Mouse (Mus musculus) forebrain, embryonic 14.5 days (tissue): Measurements from ENCODE around the gene Lamb2. TPM values are rescaled to one million over a fixed set of nuclear protein-coding genes. Genes with fewer than 3 reads are reported as not detected.

Experiments used
- ATAC-seq: fragments of 200-750 bp; cut with Nextera tagmentation; 2 replicates; pipeline ENCODE4 v1.8.0; 2017; ENCODE audit warnings: mild to moderate bottlenecking, moderate library complexity
- DNase-seq: peaks from one replicate; pipeline ENCODE4 v3.0.0-alpha.2; 2015; ENCODE audit warnings: low spot score
- H3K27ac ChIP-seq: fragments of 300-500 bp; sonication (generic); 2 replicates; pipeline ENCODE4 v1.5.1; 2014; ENCODE audit warnings: low read depth, mild to moderate bottlenecking, control low read depth, low read length, moderate library complexity
- H3K27me3 ChIP-seq: fragments of 300-500 bp; sonication (generic); replicated peaks from 2 replicates; pipeline ENCODE4 v1.6.1; 2014; ENCODE audit warnings: low read length, control low read depth, mixed read lengths; ENCODE audit not compliant: control insufficient read depth, insufficient read depth
- H3K36me3 ChIP-seq: fragments of 300-500 bp; sonication (generic); 2 replicates; pipeline ENCODE4 v1.6.1; 2014; ENCODE audit warnings: low read length, control low read depth; ENCODE audit not compliant: control insufficient read depth, insufficient read depth
- H3K4me1 ChIP-seq: fragments of 300-500 bp; sonication (generic); 2 replicates; pipeline ENCODE4 v1.6.1; 2014; ENCODE audit warnings: antibody characterized with exemption, low read length, control low read depth; ENCODE audit not compliant: control insufficient read depth, insufficient read depth
- H3K4me2 ChIP-seq: fragments of 300-500 bp; sonication (generic); 2 replicates; pipeline ENCODE4 v1.6.1; 2014; ENCODE audit warnings: mild to moderate bottlenecking, control low read depth, low read length
- H3K4me3 ChIP-seq: fragments of 300-500 bp; sonication (generic); 2 replicates; pipeline ENCODE4 v1.5.1; 2014; ENCODE audit warnings: low read depth, low read length, control low read depth
- H3K9ac ChIP-seq: fragments of 300-500 bp; sonication (generic); 2 replicates; pipeline ENCODE4 v1.6.1; 2014; ENCODE audit warnings: mild to moderate bottlenecking, low read length, control low read depth, moderate library complexity
- H3K9me3 ChIP-seq: fragments of 300-500 bp; sonication (generic); replicated peaks from 2 replicates; pipeline ENCODE4 v1.6.1; 2016; ENCODE audit warnings: low read length, control low read depth, mixed read lengths; ENCODE audit not compliant: control insufficient read depth
- WGBS: fragments of 180-500 bp; shearing (Covaris S2); extraction: QIAGEN DNeasy Blood & Tissue Kit; methylation state at CpG from one replicate; pipeline ENCODE4 v1.1.7; 2014; 5-methylcytosine and 5-hydroxymethylcytosine counted together
- polyA plus RNA-seq: library from polyadenylated mRNA; unstranded; fragments of >200 nt; fragmentation: Nextera tagmentation; extraction: Ambion mirVana; gene quantifications from 2 replicates; pipeline ENCODE4 v1.2.1, GENCODE M21; 2014

The Lamb2 gene
- 12.0 and 17.2 TPM in 2 replicates for polyA plus RNA-seq

- H3K27ac ChIP-seq = peak within 1 kb of the TSS; percentile 50; the same call in 1 of the 2 replicates
- DNase-seq = peak; percentile 82
- H3K9ac ChIP-seq = peak within 1 kb of the TSS; percentile 59
- no peaks in the 10 kb centered on the region for H3K9me3 ChIP-seq
- H3K4me2 ChIP-seq = peak within 1 kb of the TSS; percentile 55
- H3K4me1 ChIP-seq = peaks cover 6% of the 10 kb centered on the region
- no peaks in the 10 kb centered on the region for H3K27me3 ChIP-seq
- peaks cover 6% of the 10 kb centered on the region; the same call in 1 of the 2 replicates for H3K36me3 ChIP-seq
- peak within 1 kb of the TSS; percentile 35 for H3K4me3 ChIP-seq
- WGBS = 6% methylated on average over 10 of the region's 10 CpGs
- ATAC-seq = peak; percentile 53
These were observed at the start of gene Lamb2 for GRCm38 (mm10) chr9:108479721-108480351. Gene Lamb2, plus strand, starts transcription at chr9:108479736.

- 61% methylated on average over 32 of the region's 32 CpGs for WGBS
- Histone ChIP-seq H3K27ac (no peak overlapping the region), H3K9me3 (no peaks in the 10 kb centered on the region), H3K9ac (peak overlapping the region; percentile 21; the same call in 1 of the 2 replicates), H3K27me3 (no peaks in the 10 kb centered on the region), H3K4me1 (no peaks in the 10 kb centered on the region), H3K4me3 (0 out of 2 replicates have a peak overlapping the region, but pooled peaks have one; percentile 9), H3K4me2 (peak overlapping the region; percentile 38; the same call in 1 of the 2 replicates), H3K36me3 (no peaks in the 10 kb centered on the region)
- DNase-seq (peak; percentile 58), ATAC-seq (peak; percentile 44; the same call in 1 of the 2 replicates)
These were observed 48.0 kb upstream of the Lamb2 start for GRCm38 (mm10) chr9:108431431-108432067.

GRCm38 (mm10) chr9:108436182-108436581 lies 43.4 kb upstream of the Lamb2 start, which contains the start of gene BC048562:
Gene BC048562, plus strand, starts transcription at chr9:108436482.
- no peak within 1 kb of the TSS for H3K9ac ChIP-seq
- WGBS = 58% methylated on average over 3 of the region's 3 CpGs
- no peak for DNase-seq
- H3K27me3 ChIP-seq = no peaks in the 10 kb centered on the region
- H3K4me2 ChIP-seq = no peak within 1 kb of the TSS
- no peaks in the 10 kb centered on the region for H3K9me3 ChIP-seq
- H3K36me3 ChIP-seq = no peaks in the 10 kb centered on the region
- H3K4me1 ChIP-seq = no peaks in the 10 kb centered on the region
- H3K4me3 ChIP-seq = no peak within 1 kb of the TSS
- H3K27ac ChIP-seq = no peak within 1 kb of the TSS
- ATAC-seq = no peak

- no peak overlapping the region for H3K4me2 ChIP-seq
- no peaks in the 10 kb centered on the region for H3K36me3 ChIP-seq
- 80% methylated on average over 6 of the region's 6 CpGs for WGBS
- no peak overlapping the region for H3K4me3 ChIP-seq
- no peak overlapping the region for H3K9ac ChIP-seq
- no peaks in the 10 kb centered on the region for H3K27me3 ChIP-seq
- H3K4me1 ChIP-seq = no peaks in the 10 kb centered on the region
- H3K9me3 ChIP-seq = no peaks in the 10 kb centered on the region
- ATAC-seq (no peak), DNase-seq (peak; percentile 60)
- H3K27ac ChIP-seq = no peak overlapping the region
These were observed 40.4 kb upstream of the Lamb2 start for GRCm38 (mm10) chr9:108439176-108439575.

GRCm38 (mm10) chr9:108440485-108440884 lies 39.1 kb upstream of the Lamb2 start:
- WGBS = 79% methylated on average over 5 of the region's 5 CpGs
- no peak overlapping the region for H3K27ac ChIP-seq
- no peak for ATAC-seq

GRCm38 (mm10) chr9:108441236-108441919 lies 38.2 kb upstream of the Lamb2 start:
- ATAC-seq = peak; percentile 65; the same call in 1 of the 2 replicates

More at GRCm38 (mm10) chr9:108440485-108440884, 39.1 kb upstream of the Lamb2 start:
- Histone ChIP-seq H3K4me2 (no peak overlapping the region), H3K36me3 (no peaks in the 10 kb centered on the region), H3K27me3 (no peaks in the 10 kb centered on the region), H3K9ac (no peak overlapping the region), H3K9me3 (no peaks in the 10 kb centered on the region), H3K4me1 (no peaks in the 10 kb centered on the region), H3K4me3 (no peak overlapping the region)
- no peak for DNase-seq

GRCm38 (mm10) chr9:108445125-108445524 lies 34.4 kb upstream of the Lamb2 start:
- Histone ChIP-seq H3K36me3 (peaks cover 19% of the 10 kb centered on the region), H3K4me2 (no peak overlapping the region), H3K9ac (no peak overlapping the region), H3K4me1 (peaks cover 9% of the 10 kb centered on the region), H3K9me3 (no peaks in the 10 kb centered on the region), H3K27me3 (no peaks in the 10 kb centered on the region), H3K4me3 (no peak overlapping the region), H3K27ac (no peak overlapping the region)
- DNase-seq (no peak), ATAC-seq (no peak)
- WGBS = 77% methylated on average over 9 of the region's 9 CpGs

More at GRCm38 (mm10) chr9:108441236-108441919, 38.2 kb upstream of the Lamb2 start:
- peak; percentile 81 for DNase-seq
- no peak overlapping the region for H3K9ac ChIP-seq
- WGBS = 79% methylated on average over 11 of the region's 11 CpGs
- H3K4me1 ChIP-seq = no peaks in the 10 kb centered on the region
- no peak overlapping the region for H3K27ac ChIP-seq
- no peaks in the 10 kb centered on the region for H3K9me3 ChIP-seq
- no peak overlapping the region for H3K4me2 ChIP-seq
- H3K27me3 ChIP-seq = no peaks in the 10 kb centered on the region
- no peaks in the 10 kb centered on the region for H3K36me3 ChIP-seq
- H3K4me3 ChIP-seq = no peak overlapping the region

- Histone ChIP-seq H3K27ac (peak overlapping the region; percentile 90), H3K36me3 (peaks cover 19% of the 10 kb centered on the region), H3K4me2 (peak overlapping the region; percentile 61), H3K4me1 (peaks cover 29% of the 10 kb centered on the region), H3K9ac (peak overlapping the region; percentile 52), H3K4me3 (peak overlapping the region; percentile 57), H3K27me3 (no peaks in the 10 kb centered on the region), H3K9me3 (no peaks in the 10 kb centered on the region)
- WGBS = 5% methylated on average over 4 of the region's 4 CpGs
- DNase-seq (peak; percentile 90), ATAC-seq (peak; percentile 56)
These were observed 29.7 kb upstream of the Lamb2 start for GRCm38 (mm10) chr9:108449860-108450259.
